Mouse (Mus musculus): ENCODE data around the gene Sox3.

- TF ChIP-seq POLR2A (IDR thresholded peaks at IDR 0.05; ENCODE audit: low read depth, low read length) = no peak
- TF ChIP-seq CTCF (conservative IDR thresholded peaks at IDR 0.05; ENCODE audit: insufficient read depth, insufficient read length, low read depth, low read length) = no peak
Measured at GRCm38 (mm10) chrX:60895416-60895815, 2.2 kb upstream of the Sox3 start.
